Mouse (Mus musculus) granulocyte monocyte progenitor cell, adult 5-6 weeks (primary cell): ENCODE data around the gene Cd164l2. TPM values are rescaled to one million over a fixed set of nuclear protein-coding genes. Genes with fewer than 3 reads are reported as not detected.

Source experiments
- ATAC-seq: replicated peaks from 2 replicates; pipeline ENCODE4 v1.8.0; 2016; ENCODE audit warnings: mild to moderate bottlenecking, moderate TSS enrichment, inconsistent platforms; ENCODE audit not compliant: poor library complexity, severe bottlenecking
- total RNA-seq, 2 experiments: library from RNA; stranded (forward) in 1 of 2; stranded (reverse) in 1 of 2; fragments of 200-712, 200-1000 nt in 1 of 2; fragments of >200 nt in 1 of 2; fragmentation: Nextera tagmentation in 1 of 2; gene quantifications; 2 replicates each; pipeline ENCODE4 v1.2.3; 2014 to 2017

Cd164l2 gene
- total RNA-seq, 2 experiments from 2014 or later: not detected

- ATAC-seq: no peak; the same call in 1 of the 2 replicates
Observed at GRCm38 (mm10) chr4:133251214-133251613, 39.3 kb downstream of the Cd164l2 start.

DNA sequence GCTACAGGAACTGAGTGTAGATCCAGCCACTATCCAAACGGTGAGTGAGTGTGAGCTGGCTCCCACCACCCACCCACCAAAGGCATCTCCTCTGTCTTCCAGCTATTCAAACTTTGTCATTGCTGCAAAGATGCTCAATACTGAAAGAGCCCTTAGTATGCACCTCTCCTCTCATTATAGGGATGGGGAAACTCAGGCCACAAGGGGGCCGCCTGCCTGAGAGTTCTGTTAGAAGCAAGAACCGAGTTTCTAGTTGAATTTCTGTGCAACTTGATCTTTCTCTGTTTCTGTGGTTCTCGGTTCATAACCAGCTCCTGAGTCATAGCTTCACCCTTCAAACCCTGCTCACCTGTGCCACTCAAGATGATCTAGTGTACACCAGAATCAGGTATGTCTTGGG, 40.2 kb downstream of the Cd164l2 start:
- no peak for ATAC-seq

DNA sequence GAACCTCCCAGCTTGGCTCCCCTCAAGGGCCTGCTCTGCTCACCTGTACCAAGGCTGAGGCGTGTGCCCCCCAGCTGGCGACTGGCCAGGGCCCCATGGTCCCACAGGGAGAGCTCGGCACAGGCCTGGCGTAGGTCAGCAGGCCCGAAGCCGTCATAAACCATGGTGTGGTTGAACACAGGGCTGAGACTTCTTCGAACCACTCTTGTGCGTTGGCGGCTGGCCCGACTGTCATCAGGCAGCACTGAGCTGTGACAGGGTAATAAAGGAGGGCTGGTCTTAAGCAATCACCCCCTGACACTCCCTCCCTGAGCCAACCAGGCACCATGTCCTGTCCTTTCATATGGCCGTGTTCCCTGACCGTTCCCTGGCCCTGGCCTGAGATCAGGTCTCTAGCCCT, 41.5 kb downstream of the Cd164l2 start:
- ATAC-seq: no peak

DNA sequence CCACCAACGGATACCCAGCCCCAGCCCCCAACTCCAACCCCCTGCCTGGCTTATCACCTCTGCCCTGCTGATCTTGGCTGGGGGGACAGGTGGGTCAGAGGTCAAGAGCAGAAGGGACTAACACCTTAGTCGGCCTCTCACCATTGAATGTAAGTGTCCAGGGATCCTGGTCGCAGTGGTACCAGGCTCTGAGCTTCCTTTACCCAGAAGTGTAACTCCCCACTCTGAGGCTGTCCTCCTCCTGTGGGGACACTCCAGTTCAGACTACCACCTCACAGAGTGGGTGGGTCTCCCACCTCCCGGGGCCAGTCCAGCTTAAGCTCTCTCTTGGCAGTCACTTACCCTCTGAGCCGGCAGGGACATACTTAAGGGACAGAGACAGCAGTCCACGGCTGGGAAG, 43.5 kb downstream of the Cd164l2 start:
- no peak for ATAC-seq

GRCm38 (mm10) chr4:133256820-133257219, 44.9 kb downstream of the Cd164l2 start:
- ATAC-seq: no peak

DNA sequence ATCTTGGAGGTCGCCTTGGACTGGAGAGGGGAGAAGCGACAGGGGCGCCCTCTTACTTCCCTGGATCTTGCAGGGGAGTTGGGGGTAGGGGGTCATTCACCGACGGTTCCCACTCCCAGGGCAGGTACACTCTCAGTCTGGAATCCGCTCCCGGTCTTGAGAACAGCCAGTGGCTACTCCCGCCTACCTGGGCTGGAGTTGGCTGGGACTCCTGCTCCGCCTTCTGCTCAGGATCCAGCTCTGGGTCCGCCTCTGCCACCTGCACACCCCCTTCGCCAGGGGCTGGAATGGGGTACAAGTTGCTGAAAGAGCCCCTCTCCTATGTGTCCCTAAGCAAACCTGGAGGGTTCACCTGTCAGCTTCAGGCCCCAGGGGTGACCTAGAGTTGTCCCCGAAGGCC, 45.3 kb downstream of the Cd164l2 start:
- ATAC-seq: no peak

- ATAC-seq: no peak
Observed at GRCm38 (mm10) chr4:133257798-133258408, 46.0 kb downstream of the Cd164l2 start.

- peak; percentile 70 for ATAC-seq
Observed at GRCm38 (mm10) chr4:133261641-133262374, 49.9 kb downstream of the Cd164l2 start.

DNA sequence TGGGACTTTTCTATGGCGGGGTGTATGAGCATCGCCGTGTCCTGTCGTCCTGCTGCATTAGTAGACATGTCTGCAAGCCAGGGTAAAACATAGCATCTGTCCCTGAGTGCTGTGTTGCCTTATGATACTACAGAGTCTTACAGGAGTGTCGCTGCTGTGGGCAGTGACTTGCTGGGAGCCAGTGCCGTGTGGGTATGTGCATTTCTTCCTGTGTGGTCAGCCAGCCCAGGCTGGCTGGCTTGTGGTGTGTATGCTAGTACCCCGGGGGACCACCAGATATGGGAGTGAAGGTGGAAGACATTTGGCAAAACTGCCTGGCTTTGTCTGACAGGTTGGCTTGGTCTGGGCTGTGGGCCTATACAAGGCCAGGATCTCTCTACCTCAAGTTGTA, 50.4 kb downstream of the Cd164l2 start:
- peak; percentile 39; the same call in 1 of the 2 replicates for ATAC-seq

GRCm38 (mm10) chr4:133262882-133263281, 51.0 kb downstream of the Cd164l2 start, which contains the start of gene Sytl1:
TSS of gene Sytl1 (minus strand) at chr4:133263113.
- ATAC-seq: peak; percentile 21; the same call in 1 of the 2 replicates

DNA sequence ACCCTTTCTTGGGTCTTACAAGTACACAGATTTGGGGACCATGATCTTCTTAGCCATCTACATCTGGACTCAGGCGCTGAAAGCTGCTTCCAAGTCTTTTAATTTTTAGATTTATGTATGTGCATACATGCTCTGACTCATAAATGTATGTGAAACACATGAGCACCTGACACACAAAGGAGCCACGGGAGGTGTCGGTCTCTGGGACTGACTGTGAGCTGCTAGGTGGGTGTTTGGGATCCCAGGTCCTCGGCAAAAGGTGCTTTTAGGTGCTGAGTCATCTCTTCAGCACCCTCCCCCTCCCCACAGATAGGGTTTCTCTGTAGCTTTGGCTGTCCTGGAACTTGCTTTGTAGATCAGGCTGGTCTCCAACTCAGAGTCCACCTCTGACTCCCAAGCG, 51.8 kb downstream of the Cd164l2 start:
- ATAC-seq: no peak

DNA sequence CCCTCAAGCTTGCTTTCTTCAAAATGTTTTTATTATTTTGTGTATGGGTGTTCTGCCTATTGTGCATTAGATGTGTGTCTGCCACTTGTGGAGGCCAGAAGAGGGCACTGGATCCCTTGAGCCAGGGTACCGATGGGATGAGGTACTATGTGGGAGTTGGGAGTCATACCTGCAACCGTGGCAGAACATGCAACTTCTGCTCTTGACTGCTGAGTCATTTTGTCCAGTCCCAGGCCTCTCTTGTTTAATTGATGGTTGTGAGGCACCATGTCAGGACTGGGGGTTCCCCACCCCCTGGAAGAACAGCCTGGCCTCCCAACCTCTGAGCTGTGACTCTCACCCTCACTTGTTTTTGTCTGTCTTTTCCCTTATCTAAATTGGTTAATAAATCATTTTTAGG, 52.6 kb downstream of the Cd164l2 start:
- no peak for ATAC-seq

DNA sequence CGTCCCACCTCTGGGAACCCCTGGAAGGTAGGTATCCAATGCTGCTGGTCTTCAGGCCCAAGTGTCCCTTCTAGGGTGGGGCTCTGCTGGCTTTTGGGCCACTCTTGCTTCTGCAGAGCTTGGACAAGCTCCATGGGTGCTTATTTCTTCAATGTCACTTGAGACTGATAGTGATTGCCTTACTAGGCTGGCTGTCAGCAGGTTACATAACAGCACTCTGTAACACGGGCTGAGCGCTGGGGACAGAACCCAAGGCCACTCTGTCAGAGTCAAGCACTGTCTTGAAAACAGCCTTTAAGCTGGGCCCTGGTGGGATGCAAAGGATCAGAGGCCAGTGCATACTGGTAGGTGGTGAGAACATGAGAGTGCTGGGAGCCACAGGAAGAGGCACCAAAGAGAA, 53.4 kb downstream of the Cd164l2 start:
- ATAC-seq: no peak

DNA sequence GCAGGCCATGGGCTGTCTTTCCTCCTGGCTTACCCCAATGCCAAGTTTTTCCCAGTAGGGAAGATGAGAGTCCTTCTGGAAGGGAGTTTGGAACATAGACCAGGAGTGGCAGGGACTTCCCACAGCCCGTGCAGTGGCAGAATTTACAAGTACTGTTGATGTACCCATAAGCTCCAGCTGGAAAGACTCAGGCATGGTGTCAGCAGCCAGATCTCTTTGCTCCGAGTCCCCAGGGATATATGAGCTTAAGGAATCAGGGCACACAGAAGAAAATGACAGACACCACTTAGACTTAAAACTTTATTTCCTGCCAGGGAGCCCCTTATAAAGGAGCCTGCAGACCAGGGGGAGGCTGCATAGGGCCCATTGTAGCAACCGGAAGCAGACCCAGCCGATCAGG, 53.8 kb downstream of the Cd164l2 start:
- ATAC-seq: no peak

- no peak for ATAC-seq
Observed at GRCm38 (mm10) chr4:133266248-133266880, 54.4 kb downstream of the Cd164l2 start.

- ATAC-seq: no peak
Observed at GRCm38 (mm10) chr4:133268931-133269330, 57.0 kb downstream of the Cd164l2 start.

GRCm38 (mm10) chr4:133269596-133269995, 57.7 kb downstream of the Cd164l2 start:
- no peak for ATAC-seq

- ATAC-seq: no peak
Observed at GRCm38 (mm10) chr4:133270929-133271328, 59.0 kb downstream of the Cd164l2 start.
